Mouse (Mus musculus): ENCODE measurements around the gene Slc7a7. TPM values are rescaled to one million over a fixed set of nuclear protein-coding genes. Genes with fewer than 3 reads are reported as not detected.

Slc7a7 gene
- polyA plus RNA-seq, 2 experiments, result 4.5 to 7.4 TPM

DNA sequence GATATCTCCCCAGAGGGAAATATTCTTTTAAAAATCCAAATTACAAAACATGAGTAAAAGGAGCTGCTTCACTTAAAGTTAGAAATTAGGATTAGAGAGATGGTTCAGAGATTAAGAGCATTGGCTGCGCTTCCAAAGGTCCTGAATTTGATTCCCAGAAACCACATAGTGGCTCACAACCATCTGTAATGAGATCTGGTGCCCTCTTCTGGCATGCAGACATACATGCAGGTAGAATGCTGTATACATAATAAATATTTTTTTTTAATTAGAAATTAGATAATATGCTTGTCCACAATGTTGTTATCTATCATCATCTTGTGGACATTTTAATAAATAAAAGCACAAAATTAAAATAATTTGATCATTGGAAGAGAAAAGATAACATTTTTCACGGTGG is 89.0 kb downstream of the Slc7a7 start:
- Histone ChIP-seq H3K4me3 (replicated peaks; ENCODE audit: low read length) (no peak overlapping the region), H3K27me3 (ENCODE audit: control insufficient read depth, insufficient read depth, low read length) (no peaks in the 10 kb centered on the region), H3K9me3 (ENCODE audit: control insufficient read depth, low read length) (no peaks in the 10 kb centered on the region), H3K9ac (ENCODE audit: low read depth, low read length, severe bottlenecking) (no peak overlapping the region), H3K27ac (replicated peaks; ENCODE audit: low read depth, low read length) (no peak overlapping the region), H3K4me2 (replicated peaks; ENCODE audit: low read depth, low read length, severe bottlenecking) (no peak overlapping the region), H3K36me3 (ENCODE audit: control insufficient read depth, insufficient read depth, low read length) (no peaks in the 10 kb centered on the region), H3K4me1 (ENCODE audit: control insufficient read depth, insufficient read depth, low read length) (no peaks in the 10 kb centered on the region)
- DNase-seq (ENCODE audit: low spot score), result no peak
- ATAC-seq (ENCODE audit: low FRiP score, low read depth), result no peak
- TF ChIP-seq POLR2A (IDR thresholded peaks at IDR 0.05; ENCODE audit: borderline replicate concordance, extremely low read depth, insufficient read depth, insufficient read length), result no peak
- 84% methylated on average over 2 of the region's 2 CpGs for WGBS

DNA sequence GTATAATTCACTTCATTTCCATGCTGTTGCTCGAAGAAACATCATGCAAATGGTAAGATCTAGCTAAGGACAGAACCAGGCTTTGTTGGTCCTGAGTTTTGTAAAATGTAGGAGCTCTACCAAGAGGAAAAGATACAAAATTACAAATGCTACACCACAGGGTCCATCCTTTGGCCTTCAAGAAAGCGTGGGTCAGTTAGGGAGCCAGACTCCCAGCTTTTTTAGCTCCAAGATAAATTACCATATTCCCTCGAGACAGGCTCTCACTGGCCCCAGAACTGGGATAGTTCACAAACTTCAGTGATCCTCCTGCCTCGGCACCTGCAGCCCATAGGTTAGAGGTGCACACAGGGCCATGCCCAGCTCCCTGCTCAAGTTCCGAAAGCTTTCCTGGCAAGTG is 93.1 kb downstream of the Slc7a7 start:
- H3K4me1 ChIP-seq (ENCODE audit: control insufficient read depth, insufficient read depth, low read length), result no peaks in the 10 kb centered on the region
- DNase-seq (ENCODE audit: low spot score), result no peak
- no peak for TF ChIP-seq POLR2A (IDR thresholded peaks at IDR 0.05; ENCODE audit: borderline replicate concordance, extremely low read depth, insufficient read depth, insufficient read length)
- no peak overlapping the region for H3K4me3 ChIP-seq (replicated peaks; ENCODE audit: low read length)
- no peaks in the 10 kb centered on the region for H3K9me3 ChIP-seq (ENCODE audit: control insufficient read depth, low read length)
- no peaks in the 10 kb centered on the region for H3K36me3 ChIP-seq (ENCODE audit: control insufficient read depth, insufficient read depth, low read length)
- 65% methylated on average over 5 of the region's 5 CpGs for WGBS
- no peak overlapping the region for H3K27ac ChIP-seq (replicated peaks; ENCODE audit: low read depth, low read length)
- no peak overlapping the region for H3K4me2 ChIP-seq (replicated peaks; ENCODE audit: low read depth, low read length, severe bottlenecking)
- no peaks in the 10 kb centered on the region for H3K27me3 ChIP-seq (ENCODE audit: control insufficient read depth, insufficient read depth, low read length)
- ATAC-seq (ENCODE audit: low FRiP score, low read depth), result no peak
- H3K9ac ChIP-seq (ENCODE audit: low read depth, low read length, severe bottlenecking), result no peak overlapping the region

DNA sequence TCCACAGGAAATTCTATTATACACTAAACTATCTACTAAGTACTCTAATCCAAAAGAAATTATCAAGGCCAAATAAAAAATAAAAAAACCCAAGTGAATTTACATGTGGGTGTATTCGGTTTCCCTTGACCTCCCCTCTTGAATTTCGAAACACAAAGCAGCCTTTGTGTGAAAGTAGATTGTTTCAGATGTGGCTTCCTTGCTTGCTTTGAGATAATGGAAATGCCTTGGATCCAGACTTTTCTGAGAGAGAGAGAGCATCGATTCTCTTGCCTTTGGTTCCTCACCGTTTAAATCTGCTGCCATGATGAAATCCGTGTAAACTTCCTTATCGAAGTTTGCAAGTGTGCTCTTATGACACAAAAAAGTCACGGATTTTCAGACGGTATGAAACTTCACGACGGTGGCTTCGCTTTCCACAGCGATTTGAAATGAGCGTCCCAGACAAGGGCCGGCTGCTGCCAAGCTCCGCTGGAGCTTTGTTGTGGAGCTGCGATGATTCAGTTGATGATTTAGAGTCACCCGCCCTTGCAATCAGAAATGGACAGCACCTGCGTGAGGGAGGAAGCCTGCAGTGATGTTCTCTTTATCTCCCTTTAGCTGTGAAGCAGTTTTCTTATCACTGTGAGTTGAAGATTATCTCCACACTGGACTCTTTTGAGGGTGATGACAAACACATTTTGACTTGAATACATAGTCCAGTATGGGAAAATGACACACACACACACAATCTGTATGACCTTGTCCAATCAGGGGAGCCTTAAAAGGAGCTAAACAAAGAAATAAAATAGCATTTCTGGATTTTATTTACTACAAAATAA is 95.8 kb downstream of the Slc7a7 start:
- Histone ChIP-seq H3K27me3 (ENCODE audit: control insufficient read depth, insufficient read depth, low read length) (no peaks in the 10 kb centered on the region), H3K4me2 (replicated peaks; ENCODE audit: low read depth, low read length, severe bottlenecking) (no peak overlapping the region), H3K4me3 (replicated peaks; ENCODE audit: low read length) (no peak overlapping the region), H3K36me3 (ENCODE audit: control insufficient read depth, insufficient read depth, low read length) (no peaks in the 10 kb centered on the region), H3K27ac (replicated peaks; ENCODE audit: low read depth, low read length) (no peak overlapping the region), H3K9ac (ENCODE audit: low read depth, low read length, severe bottlenecking) (no peak overlapping the region), H3K4me1 (ENCODE audit: control insufficient read depth, insufficient read depth, low read length) (no peaks in the 10 kb centered on the region), H3K9me3 (ENCODE audit: control insufficient read depth, low read length) (no peaks in the 10 kb centered on the region)
- DNase-seq (ENCODE audit: low spot score) (no peak), ATAC-seq (ENCODE audit: low FRiP score, low read depth) (no peak)
- 79% methylated on average over 18 of the region's 18 CpGs for WGBS
- TF ChIP-seq POLR2A (IDR thresholded peaks at IDR 0.05; ENCODE audit: borderline replicate concordance, extremely low read depth, insufficient read depth, insufficient read length), result no peak

Other genes with a start within 250 kb of the Slc7a7 start
- 248 and 505 TPM in 2 replicates for gene Dad1, start 163.7 kb downstream of the Slc7a7 start, polyA plus RNA-seq (2012; rRNA removed)
- gene Dad1, start 163.7 kb downstream of the Slc7a7 start, polyA plus RNA-seq (2014; fragmentation: Nextera tagmentation; extraction: Ambion mirVana), result 404 and 419 TPM in 2 replicates
- 27.7 and 31.9 TPM in 2 replicates for gene Abhd4, start 163.6 kb downstream of the Slc7a7 start, polyA plus RNA-seq (2012; rRNA removed)
- 58.4 and 58.7 TPM in 2 replicates for gene Abhd4, start 163.6 kb downstream of the Slc7a7 start, polyA plus RNA-seq (2014; fragmentation: Nextera tagmentation; extraction: Ambion mirVana)
- not detected in 2 replicates for gene Olfr49, start 132.8 kb downstream of the Slc7a7 start, polyA plus RNA-seq (2012; rRNA removed)
- not detected in 2 replicates for gene Olfr49, start 132.8 kb downstream of the Slc7a7 start, polyA plus RNA-seq (2014; fragmentation: Nextera tagmentation; extraction: Ambion mirVana)
- gene Oxa1l, start 56.9 kb downstream of the Slc7a7 start, polyA plus RNA-seq (2012; rRNA removed), result 82.1 and 106 TPM in 2 replicates
- 49.4 and 52.7 TPM in 2 replicates for gene Oxa1l, start 56.9 kb downstream of the Slc7a7 start, polyA plus RNA-seq (2014; fragmentation: Nextera tagmentation; extraction: Ambion mirVana)
- 167 and 216 TPM in 2 replicates for gene Mrpl52, start 9.1 kb upstream of the Slc7a7 start, polyA plus RNA-seq (2012; rRNA removed)
- 228 and 265 TPM in 2 replicates for gene Mrpl52, start 9.1 kb upstream of the Slc7a7 start, polyA plus RNA-seq (2014; fragmentation: Nextera tagmentation; extraction: Ambion mirVana)
- gene Mmp14, start 13.8 kb upstream of the Slc7a7 start, polyA plus RNA-seq (2012; rRNA removed), result 385 and 418 TPM in 2 replicates
- gene Mmp14, start 13.8 kb upstream of the Slc7a7 start, polyA plus RNA-seq (2014; fragmentation: Nextera tagmentation; extraction: Ambion mirVana), result 251 and 273 TPM in 2 replicates
- 45.7 and 55.7 TPM in 2 replicates for gene Lrp10, start 46.4 kb upstream of the Slc7a7 start, polyA plus RNA-seq (2012; rRNA removed)
- gene Lrp10, start 46.4 kb upstream of the Slc7a7 start, polyA plus RNA-seq (2014; fragmentation: Nextera tagmentation; extraction: Ambion mirVana), result 40.7 and 40.9 TPM in 2 replicates
- 1.7 TPM in 2 replicates for gene Rem2, start 58.3 kb upstream of the Slc7a7 start, polyA plus RNA-seq (2012; rRNA removed)
- 1.4 and 2.1 TPM in 2 replicates for gene Rem2, start 58.3 kb upstream of the Slc7a7 start, polyA plus RNA-seq (2014; fragmentation: Nextera tagmentation; extraction: Ambion mirVana)
- 72.7 and 77.0 TPM in 2 replicates for gene Prmt5, start 99.7 kb upstream of the Slc7a7 start, polyA plus RNA-seq (2012; rRNA removed)
- gene Prmt5, start 99.7 kb upstream of the Slc7a7 start, polyA plus RNA-seq (2014; fragmentation: Nextera tagmentation; extraction: Ambion mirVana), result 68.5 and 74.3 TPM in 2 replicates
- 33.8 and 39.4 TPM in 2 replicates for gene Haus4, start 136.8 kb upstream of the Slc7a7 start, polyA plus RNA-seq (2012; rRNA removed)
- 45.1 and 46.8 TPM in 2 replicates for gene Haus4, start 136.8 kb upstream of the Slc7a7 start, polyA plus RNA-seq (2014; fragmentation: Nextera tagmentation; extraction: Ambion mirVana)
- gene Ajuba, start 159.8 kb upstream of the Slc7a7 start, polyA plus RNA-seq (2012; rRNA removed), result 61.4 and 66.1 TPM in 2 replicates
- gene Ajuba, start 159.8 kb upstream of the Slc7a7 start, polyA plus RNA-seq (2014; fragmentation: Nextera tagmentation; extraction: Ambion mirVana), result 18.1 and 24.2 TPM in 2 replicates
- gene 4931414P19Rik, start 188.2 kb upstream of the Slc7a7 start, polyA plus RNA-seq (2012; rRNA removed), result 13.5 and 14.0 TPM in 2 replicates
- gene 4931414P19Rik, start 188.2 kb upstream of the Slc7a7 start, polyA plus RNA-seq (2014; fragmentation: Nextera tagmentation; extraction: Ambion mirVana), result 4.4 and 7.3 TPM in 2 replicates
- 196 and 235 TPM in 2 replicates for gene Psmb5, start 200.2 kb upstream of the Slc7a7 start, polyA plus RNA-seq (2012; rRNA removed)
- 357 and 375 TPM in 2 replicates for gene Psmb5, start 200.2 kb upstream of the Slc7a7 start, polyA plus RNA-seq (2014; fragmentation: Nextera tagmentation; extraction: Ambion mirVana)
- 0.01 and 0.09 TPM in 2 replicates for gene Psmb11, start 203.7 kb upstream of the Slc7a7 start, polyA plus RNA-seq (2012; rRNA removed)
- gene Psmb11, start 203.7 kb upstream of the Slc7a7 start, polyA plus RNA-seq (2014; fragmentation: Nextera tagmentation; extraction: Ambion mirVana), result not detected in 2 replicates
- not detected in 2 replicates for gene Gm17606, start 223.2 kb upstream of the Slc7a7 start, polyA plus RNA-seq (2012; rRNA removed)
- not detected in 2 replicates for gene Gm17606, start 223.2 kb upstream of the Slc7a7 start, polyA plus RNA-seq (2014; fragmentation: Nextera tagmentation; extraction: Ambion mirVana)
- 50.0 and 74.9 TPM in 2 replicates for gene Cdh24, start 223.6 kb upstream of the Slc7a7 start, polyA plus RNA-seq (2012; rRNA removed)
- 5.7 and 6.4 TPM in 2 replicates for gene Cdh24, start 223.6 kb upstream of the Slc7a7 start, polyA plus RNA-seq (2014; fragmentation: Nextera tagmentation; extraction: Ambion mirVana)